Mouse (Mus musculus) spleen, adult 2 months (tissue): ENCODE results near the gene Uhrf1bp1. TPM values are rescaled to one million over a fixed set of nuclear protein-coding genes. Genes with fewer than 3 reads are reported as not detected.

Experiments
- DNase-seq, 2 experiments: peaks; one replicate each; pipeline versions ENCODE4 v3.0.0 to v3.0.0-alpha.2; 2012 to 2021; ENCODE audit warnings: low spot score in 2 of 2, low read depth in 1 of 2
- H3K27ac ChIP-seq: fragments of 200-500 bp; 2 replicates; pipeline ENCODE4 v1.5.1; 2012; ENCODE audit warnings: low read length, inconsistent platforms; ENCODE audit not compliant: insufficient read depth
- H3K27me3 ChIP-seq: fragments of 200-500 bp; 2 replicates; pipeline ENCODE4 v1.6.1; 2012; ENCODE audit warnings: mild to moderate bottlenecking, moderate library complexity, low read length, inconsistent platforms; ENCODE audit not compliant: control insufficient read depth, insufficient read depth
- H3K36me3 ChIP-seq: fragments of 200-500 bp; 2 replicates; pipeline ENCODE4 v1.6.1; 2012; ENCODE audit warnings: mild to moderate bottlenecking, low read length, inconsistent platforms; ENCODE audit not compliant: control insufficient read depth, insufficient read depth
- H3K4me1 ChIP-seq: fragments of 200-500 bp; 2 replicates; pipeline ENCODE4 v1.6.1; 2011; ENCODE audit warnings: inconsistent platforms; ENCODE audit not compliant: control insufficient read depth, insufficient read depth, insufficient read length
- H3K4me3 ChIP-seq: fragments of 200-500 bp; 2 replicates; pipeline ENCODE4 v1.5.1; 2011; ENCODE audit warnings: mild to moderate bottlenecking, inconsistent platforms; ENCODE audit not compliant: insufficient read depth, insufficient read length; ENCODE audit errors: extremely low read depth
- CTCF ChIP-seq: fragments of 200-500 bp; IDR thresholded peaks from 2 replicates; pipeline ENCODE4 v1.5.1; 2011; ENCODE audit warnings: mild to moderate bottlenecking, inconsistent platforms; ENCODE audit not compliant: insufficient read depth, insufficient read length, insufficient replicate concordance; ENCODE audit errors: extremely low read depth
- POLR2A ChIP-seq: fragments of 200-500 bp; IDR thresholded peaks from 2 replicates; pipeline ENCODE4 v1.6.1; 2011; ENCODE audit warnings: low read depth, low read length, inconsistent platforms
- WGBS: fragments of 180-500 bp; shearing (Covaris S2); methylation state at CpG from one replicate; pipeline ENCODE4 v1.1.7; 2018; 5-methylcytosine and 5-hydroxymethylcytosine counted together
- polyA plus RNA-seq: library from polyadenylated mRNA; depleted of rRNA; stranded (reverse); fragments of >200 nt; gene quantifications from 2 replicates; pipeline ENCODE4 v1.2.3, GENCODE M21; 2012

Gene Uhrf1bp1
- polyA plus RNA-seq, 1 experiment, result 2.5 TPM

DNA sequence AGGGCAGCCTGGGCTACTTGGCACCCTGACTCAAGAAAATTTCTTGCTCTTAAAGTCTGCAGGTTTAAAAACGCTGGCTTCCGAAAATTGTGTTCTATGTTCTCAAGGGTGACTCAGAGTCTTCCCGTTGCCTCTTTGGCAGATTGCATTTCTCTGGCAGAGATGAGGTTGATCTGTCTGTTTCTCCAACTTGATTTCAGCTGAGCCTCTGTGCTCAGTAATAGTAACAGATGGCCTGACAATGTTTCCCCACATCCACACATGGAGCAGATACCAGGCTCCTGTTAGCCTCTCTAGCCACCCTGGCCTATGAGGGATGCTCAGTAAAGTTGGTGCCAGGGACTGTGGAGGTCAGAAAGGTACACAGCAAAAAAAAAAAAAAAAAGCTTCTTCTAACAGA is 15.6 kb downstream of the Uhrf1bp1 start:
- Histone ChIP-seq H3K27ac (no peak overlapping the region), H3K27me3 (no peaks in the 10 kb centered on the region), H3K4me1 (no peaks in the 10 kb centered on the region), H3K36me3 (no peaks in the 10 kb centered on the region), H3K4me3 (no peak overlapping the region)
- 87% methylated on average over 3 of the region's 3 CpGs for WGBS
- no peak for DNase-seq
- no peak for TF ChIP-seq POLR2A
- TF ChIP-seq CTCF, result no peak

DNA sequence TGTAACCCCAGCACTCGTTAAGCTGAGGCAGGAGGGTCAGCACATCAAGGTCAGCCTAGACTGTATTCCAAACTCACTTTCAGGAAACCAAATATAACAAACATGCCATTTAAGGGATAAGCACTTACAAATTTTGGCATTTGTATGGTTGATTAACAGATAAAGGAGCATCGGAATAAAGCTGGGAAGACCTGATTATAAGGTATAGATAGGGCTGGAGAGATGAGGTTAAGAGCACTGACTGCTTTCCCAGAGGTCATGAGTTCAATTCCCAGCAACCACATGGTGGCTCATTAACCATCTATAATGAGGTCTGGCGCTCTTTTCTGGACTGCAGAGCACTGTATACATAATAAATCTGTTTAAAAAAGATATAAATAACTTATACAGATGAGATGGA is 17.3 kb downstream of the Uhrf1bp1 start:
- no peak for DNase-seq
- 80% methylated on average over 3 of the region's 3 CpGs for WGBS
- Histone ChIP-seq H3K4me3 (no peak overlapping the region), H3K27me3 (no peaks in the 10 kb centered on the region), H3K4me1 (no peaks in the 10 kb centered on the region), H3K36me3 (no peaks in the 10 kb centered on the region), H3K27ac (no peak overlapping the region)
- TF ChIP-seq POLR2A (no peak), CTCF (no peak)

DNA sequence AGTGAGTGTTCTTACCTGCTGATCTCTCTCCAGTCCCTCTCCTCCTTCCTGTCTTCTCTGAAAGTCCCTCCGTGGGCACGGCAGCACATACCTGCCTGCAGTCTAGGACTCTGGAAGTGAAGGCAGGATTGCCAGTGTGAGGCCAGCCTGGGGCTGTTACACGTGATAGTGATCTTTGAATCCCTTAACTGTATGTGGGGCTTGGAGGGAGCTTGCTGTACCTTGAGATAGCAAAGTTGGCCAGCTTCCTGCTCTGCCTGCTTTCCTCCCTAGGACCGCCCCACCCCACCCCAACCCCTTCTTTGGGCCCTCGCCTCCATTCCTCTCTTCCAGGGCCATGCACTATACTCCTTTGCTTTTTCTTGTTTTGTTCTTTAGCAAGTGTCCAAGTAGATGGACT is 18.3 kb downstream of the Uhrf1bp1 start:
- H3K27me3 ChIP-seq, result no peaks in the 10 kb centered on the region
- no peak for TF ChIP-seq POLR2A
- TF ChIP-seq CTCF, result no peak
- 59% methylated on average over 5 of the region's 5 CpGs for WGBS
- no peaks in the 10 kb centered on the region for H3K4me1 ChIP-seq
- H3K27ac ChIP-seq, result no peak overlapping the region
- no peak overlapping the region for H3K4me3 ChIP-seq
- DNase-seq, result no peak
- no peaks in the 10 kb centered on the region for H3K36me3 ChIP-seq

- no peak overlapping the region for H3K4me3 ChIP-seq
- TF ChIP-seq CTCF (no peak), POLR2A (no peak)
- H3K27ac ChIP-seq, result no peak overlapping the region
- no peaks in the 10 kb centered on the region for H3K4me1 ChIP-seq
- DNase-seq, result no peak
- WGBS, result 87% methylated on average over 11 of the region's 11 CpGs
- H3K36me3 ChIP-seq, result peaks cover 2% of the 10 kb centered on the region; the same call in 1 of the 2 replicates
- no peaks in the 10 kb centered on the region for H3K27me3 ChIP-seq
Measured at GRCm38 (mm10) chr17:27881518-27881917, 25.3 kb downstream of the Uhrf1bp1 start.

- Histone ChIP-seq H3K27me3 (no peaks in the 10 kb centered on the region), H3K4me1 (no peaks in the 10 kb centered on the region), H3K36me3 (peaks cover 2% of the 10 kb centered on the region; the same call in 1 of the 2 replicates), H3K27ac (no peak overlapping the region), H3K4me3 (no peak overlapping the region)
- 91% methylated on average over 8 of the region's 8 CpGs for WGBS
- DNase-seq, result no peak
- no peak for TF ChIP-seq POLR2A
- TF ChIP-seq CTCF, result no peak
Measured at GRCm38 (mm10) chr17:27883129-27883528, 26.9 kb downstream of the Uhrf1bp1 start.

DNA sequence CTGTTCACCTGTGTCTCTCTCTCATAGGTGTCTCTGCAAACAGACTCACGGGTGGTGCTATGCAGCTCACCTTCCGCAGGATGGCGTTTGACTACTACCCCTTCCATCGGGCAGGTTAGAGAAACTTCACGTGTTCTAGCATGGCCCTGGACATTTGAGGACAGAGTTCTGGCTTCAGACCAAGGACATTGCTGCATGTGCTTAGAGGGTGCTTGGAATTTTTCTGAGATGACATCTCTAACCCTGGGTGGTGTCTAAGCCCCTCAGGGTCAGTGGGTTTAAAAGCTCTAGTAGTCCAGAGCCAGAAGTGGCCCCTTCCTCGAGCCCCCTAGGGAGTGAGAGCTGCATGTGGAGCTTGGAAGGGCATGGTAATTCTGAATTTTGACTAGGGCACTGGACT is 27.8 kb downstream of the Uhrf1bp1 start:
- DNase-seq, result no peak

DNA sequence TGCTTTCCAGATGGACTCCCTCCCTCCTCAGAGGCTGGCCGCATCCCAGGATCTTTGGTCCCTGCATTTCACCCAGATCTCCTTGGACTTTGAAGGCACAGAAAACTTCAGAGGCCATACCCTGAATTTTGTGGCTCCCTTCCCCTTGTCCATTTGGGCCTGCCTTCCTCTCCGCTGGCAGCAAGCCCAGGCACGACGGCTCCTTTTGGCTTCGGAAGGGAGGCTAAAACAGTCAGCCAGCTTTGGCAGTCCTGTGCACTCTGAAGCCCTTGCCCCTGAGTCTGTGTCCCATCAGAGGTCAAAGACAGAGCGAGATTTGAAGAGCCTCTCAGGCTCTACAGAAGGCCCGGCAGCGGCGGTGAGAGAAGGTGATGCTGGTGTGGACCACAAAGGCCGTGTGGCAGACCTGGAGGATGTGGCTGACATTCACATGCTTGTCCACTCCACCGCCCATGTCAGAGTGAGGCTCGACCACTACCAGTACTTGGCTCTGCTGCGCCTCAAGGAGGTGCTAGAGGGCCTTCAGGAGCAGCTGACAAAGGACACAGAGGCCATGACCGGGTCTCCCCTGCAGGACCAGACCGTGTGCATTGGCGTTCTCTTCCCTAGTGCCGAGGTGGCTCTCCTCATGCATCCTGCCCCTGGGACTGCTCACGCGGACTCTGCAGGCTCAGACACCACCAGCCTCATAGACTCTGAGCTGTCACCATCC is 30.4 kb downstream of the Uhrf1bp1 start:
- Histone ChIP-seq H3K4me1 (no peaks in the 10 kb centered on the region), H3K4me3 (no peak overlapping the region), H3K27ac (no peak overlapping the region), H3K27me3 (no peaks in the 10 kb centered on the region), H3K36me3 (peaks cover 2% of the 10 kb centered on the region; the same call in 1 of the 2 replicates)
- 93% methylated on average over 19 of the region's 19 CpGs for WGBS
- TF ChIP-seq POLR2A, result no peak
- no peak for TF ChIP-seq CTCF
- no peak for DNase-seq

More for the DNA sequence above, 27.8 kb downstream of the Uhrf1bp1 start:
- Histone ChIP-seq H3K27me3 (no peaks in the 10 kb centered on the region), H3K27ac (no peak overlapping the region), H3K36me3 (peaks cover 2% of the 10 kb centered on the region; the same call in 1 of the 2 replicates), H3K4me1 (no peaks in the 10 kb centered on the region), H3K4me3 (no peak overlapping the region)
- TF ChIP-seq POLR2A (no peak), CTCF (no peak)
- WGBS, result 89% methylated on average over 6 of the region's 6 CpGs
